Mouse (Mus musculus): ENCODE data around the gene Vnn3. TPM values are rescaled to one million over a fixed set of nuclear protein-coding genes. Genes with fewer than 3 reads are reported as not detected.

Gene Vnn3
- 2.8 and 3.0 TPM in 2 replicates for polyA plus RNA-seq (2015; fragmentation: Nextera tagmentation; extraction: Ambion mirVana)

DNA sequence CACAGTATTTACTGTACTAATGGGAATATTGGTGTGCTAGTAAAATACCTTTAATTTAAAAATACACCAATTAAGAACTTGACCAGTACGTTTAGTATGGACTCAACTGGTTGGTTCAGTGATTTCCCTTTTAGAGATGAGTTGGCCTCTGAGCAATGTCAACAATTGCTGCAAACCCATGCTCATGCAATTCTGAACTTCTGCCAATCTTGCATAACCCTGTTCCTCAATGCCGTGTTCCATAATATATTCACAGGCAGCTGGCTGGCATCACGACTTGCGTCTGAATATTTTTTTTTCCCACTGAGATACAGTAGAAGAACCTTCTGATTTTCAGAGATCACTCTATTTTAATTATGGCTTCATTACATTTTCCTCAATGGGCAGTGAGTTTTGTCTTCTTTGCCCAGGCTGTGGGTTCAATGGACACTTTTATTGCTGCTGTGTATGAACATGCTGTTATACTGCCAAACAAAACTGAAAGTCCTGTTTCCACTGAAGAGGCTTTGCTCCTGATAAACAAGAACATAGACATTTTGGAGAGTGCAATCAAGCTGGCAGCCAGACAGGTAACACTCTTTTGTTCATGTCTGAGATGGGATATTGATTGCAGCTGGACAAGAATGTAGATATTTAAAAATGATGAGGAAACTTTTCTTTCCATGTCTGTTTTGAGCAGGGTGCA lies at the start of gene Vnn3:
Vnn3 (plus strand) TSS at position 235 of the 685 bp plus-strand sequence.

DNA sequence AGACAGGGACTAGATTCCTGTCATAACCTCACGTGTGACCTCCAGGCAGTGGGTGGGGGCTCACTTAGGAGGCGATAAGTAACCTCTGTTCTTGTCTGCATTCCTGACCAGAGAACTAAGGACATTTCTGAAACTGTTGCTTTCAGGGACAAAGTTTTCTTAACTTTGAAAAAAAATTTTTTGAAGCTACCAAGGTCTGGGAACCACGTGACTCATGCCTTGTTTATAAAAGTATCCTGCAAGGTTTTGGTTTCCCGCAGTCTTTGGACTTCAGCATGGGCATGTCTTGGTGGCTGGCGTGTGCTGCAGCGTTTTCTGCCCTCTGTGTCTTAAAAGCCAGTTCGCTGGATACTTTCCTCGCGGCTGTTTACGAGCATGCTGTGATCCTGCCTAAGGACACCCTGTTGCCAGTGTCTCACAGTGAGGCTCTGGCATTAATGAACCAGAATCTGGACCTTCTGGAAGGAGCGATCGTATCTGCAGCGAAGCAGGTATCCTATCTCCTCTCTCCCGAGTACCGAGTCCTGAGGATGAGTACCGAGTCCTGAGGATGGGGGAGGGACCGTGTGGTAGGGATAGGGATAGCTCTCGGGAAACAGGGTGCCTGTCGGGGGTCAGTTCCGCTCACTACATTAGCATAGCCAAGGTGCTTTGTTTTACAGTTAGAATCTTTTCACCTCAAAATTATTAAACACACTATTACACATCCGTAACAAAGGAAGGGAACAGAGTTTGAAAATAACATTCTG lies 43.5 kb downstream of the Vnn3 start, which contains the start of gene Vnn1:
Vnn1 (plus strand) TSS at position 88 of the 749 bp plus-strand sequence.

Other genes with a start within 250 kb of the Vnn3 start
- gene Rps12, start 64.2 kb upstream of the Vnn3 start, polyA plus RNA-seq (2015; fragmentation: Nextera tagmentation; extraction: Ambion mirVana) = 299 and 304 TPM in 2 replicates
- gene Slc18b1, start 54.5 kb upstream of the Vnn3 start, polyA plus RNA-seq (2015; fragmentation: Nextera tagmentation; extraction: Ambion mirVana) = 2.1 and 2.2 TPM in 2 replicates
- 0.97 and 1.1 TPM in 2 replicates for gene Vnn1, start 43.2 kb downstream of the Vnn3 start, polyA plus RNA-seq (2015; fragmentation: Nextera tagmentation; extraction: Ambion mirVana)
- not detected in 2 replicates for gene Taar1, start 68.9 kb downstream of the Vnn3 start, polyA plus RNA-seq (2015; fragmentation: Nextera tagmentation; extraction: Ambion mirVana)
- gene Taar2, start 87.1 kb downstream of the Vnn3 start, polyA plus RNA-seq (2015; fragmentation: Nextera tagmentation; extraction: Ambion mirVana) = not detected in 2 replicates
- not detected in 2 replicates for gene Taar3, start 98.1 kb downstream of the Vnn3 start, polyA plus RNA-seq (2015; fragmentation: Nextera tagmentation; extraction: Ambion mirVana)
- gene Taar4, start 109.0 kb downstream of the Vnn3 start, polyA plus RNA-seq (2015; fragmentation: Nextera tagmentation; extraction: Ambion mirVana) = not detected in 2 replicates
- not detected in 2 replicates for gene Taar5, start 119.2 kb downstream of the Vnn3 start, polyA plus RNA-seq (2015; fragmentation: Nextera tagmentation; extraction: Ambion mirVana)
- gene Taar6, start 134.2 kb downstream of the Vnn3 start, polyA plus RNA-seq (2015; fragmentation: Nextera tagmentation; extraction: Ambion mirVana) = not detected in 2 replicates
- not detected in 2 replicates for gene Taar7a, start 142.0 kb downstream of the Vnn3 start, polyA plus RNA-seq (2015; fragmentation: Nextera tagmentation; extraction: Ambion mirVana)
- not detected in 2 replicates for gene Taar7b, start 148.5 kb downstream of the Vnn3 start, polyA plus RNA-seq (2015; fragmentation: Nextera tagmentation; extraction: Ambion mirVana)
- not detected in 2 replicates for gene Taar7d, start 175.8 kb downstream of the Vnn3 start, polyA plus RNA-seq (2015; fragmentation: Nextera tagmentation; extraction: Ambion mirVana)
- gene Taar7e, start 186.2 kb downstream of the Vnn3 start, polyA plus RNA-seq (2015; fragmentation: Nextera tagmentation; extraction: Ambion mirVana) = not detected in 2 replicates
- gene Taar7f, start 198.0 kb downstream of the Vnn3 start, polyA plus RNA-seq (2015; fragmentation: Nextera tagmentation; extraction: Ambion mirVana) = not detected in 2 replicates
- gene Taar8a, start 225.0 kb downstream of the Vnn3 start, polyA plus RNA-seq (2015; fragmentation: Nextera tagmentation; extraction: Ambion mirVana) = not detected in 2 replicates
- gene Taar8b, start 240.8 kb downstream of the Vnn3 start, polyA plus RNA-seq (2015; fragmentation: Nextera tagmentation; extraction: Ambion mirVana) = not detected in 2 replicates